Comparison of ENCODE assay signal across 8 mouse cellular contexts in the genomic region with DNA sequence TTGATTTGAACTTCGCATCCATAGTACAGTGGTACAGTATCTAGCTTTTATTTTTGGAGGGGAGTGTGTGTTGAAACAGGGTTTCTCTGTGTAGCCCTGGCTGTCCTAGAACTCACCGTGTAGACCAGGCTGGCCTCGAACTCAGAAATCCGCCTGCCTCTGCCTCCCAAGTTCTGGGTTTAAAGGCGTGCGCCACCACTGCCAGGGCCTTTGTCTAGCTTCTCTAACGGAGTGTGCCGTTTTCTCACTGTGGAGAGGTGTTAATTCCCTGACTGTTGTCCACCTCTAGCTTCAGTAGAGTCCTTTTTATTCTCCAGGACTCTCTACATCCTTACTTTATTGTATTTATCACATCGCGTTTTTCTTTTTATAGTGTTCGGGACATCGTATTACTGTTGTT. TPM values are rescaled to one million over a fixed set of nuclear protein-coding genes. Genes with fewer than 3 reads are reported as not detected.
DNase-seq lines count a peak whose midpoint lies in the region; ATAC-seq lines count a peak whose summit lies in the region.

No protein-coding gene starts in this region.

- peaks cover 38% of the 10 kb centered on the region for H3K36me3 ChIP-seq in lung, embryonic 15.5 days
- H3K36me3 ChIP-seq in forebrain, embryonic 10.5 days (replicated peaks) = peaks cover 67% of the 10 kb centered on the region
- H3K36me3 ChIP-seq in intestine, embryonic 16.5 days (ENCODE audit: control insufficient read depth, insufficient read depth, low read length) = 0 out of 2 replicates have a peak, but pooled peaks cover 5% of the 10 kb centered on the region
- H3K36me3 ChIP-seq in neural tube, embryonic 13.5 days = peaks cover 50% of the 10 kb centered on the region

- H3K27ac ChIP-seq in lung, embryonic 15.5 days = no peak overlapping the region
- H3K27ac ChIP-seq in forebrain, embryonic 10.5 days = peak overlapping the region; percentile 99
- no peak overlapping the region for H3K27ac ChIP-seq in intestine, embryonic 16.5 days (ENCODE audit: low read length)
- H3K27ac ChIP-seq in neural tube, embryonic 13.5 days (replicated peaks) = no peak overlapping the region

- ATAC-seq in lung, embryonic 15.5 days (ENCODE audit: borderline replicate concordance, extremely low read depth, low FRiP score, low TSS enrichment) = no peak
- no peak for ATAC-seq in intestine, embryonic 16.5 days
- ATAC-seq in neural tube, embryonic 13.5 days (ENCODE audit: low read depth) = no peak

- 51% methylated on average over 12 of the region's 12 CpGs for WGBS in lung, embryonic 15.5 days
- WGBS in forebrain, embryonic 10.5 days = 60% methylated on average over 12 of the region's 12 CpGs
- 47% methylated on average over 12 of the region's 12 CpGs for WGBS in intestine, embryonic 16.5 days
- 58% methylated on average over 12 of the region's 12 CpGs for WGBS in neural tube, embryonic 13.5 days

- H3K27me3 ChIP-seq in lung, embryonic 15.5 days = no peaks in the 10 kb centered on the region
- H3K27me3 ChIP-seq in forebrain, embryonic 10.5 days (ENCODE audit: poor library complexity, severe bottlenecking) = no peaks in the 10 kb centered on the region
- no peaks in the 10 kb centered on the region for H3K27me3 ChIP-seq in intestine, embryonic 16.5 days (replicated peaks; ENCODE audit: control insufficient read depth, insufficient read depth, low read length)
- H3K27me3 ChIP-seq in neural tube, embryonic 13.5 days = no peaks in the 10 kb centered on the region

- H3K9ac ChIP-seq in lung, embryonic 15.5 days = peak overlapping the region; percentile 71
- H3K9ac ChIP-seq in intestine, embryonic 16.5 days (ENCODE audit: low read depth, low read length) = peak overlapping the region; percentile 89
- peak overlapping the region; percentile 92 for H3K9ac ChIP-seq in neural tube, embryonic 13.5 days

- H3K4me2 ChIP-seq in lung, embryonic 15.5 days = peak overlapping the region; percentile 71
- H3K4me2 ChIP-seq in intestine, embryonic 16.5 days (ENCODE audit: low read depth, low read length) = peak overlapping the region; percentile 77
- H3K4me2 ChIP-seq in neural tube, embryonic 13.5 days = peak overlapping the region; percentile 79

- no peak for DNase-seq in lung, postnatal 10 days
- no peak for DNase-seq in forebrain, embryonic 10.5 days (ENCODE audit: extremely low spot score, low spot score)
- DNase-seq in frontal cortex, postnatal 25 days (ENCODE audit: low spot score in 2 of 2) = no peak
- no peak for DNase-seq in gastrocnemius, adult 18-20 months (ENCODE audit: low spot score)
- DNase-seq in embryo, embryonic 10 days (ENCODE audit: low spot score) = no peak

- peaks cover 17% of the 10 kb centered on the region for H3K4me1 ChIP-seq in lung, embryonic 15.5 days
- peaks cover 33% of the 10 kb centered on the region for H3K4me1 ChIP-seq in forebrain, embryonic 10.5 days
- H3K4me1 ChIP-seq in intestine, embryonic 16.5 days (ENCODE audit: control insufficient read depth, insufficient read depth, low read length) = peaks cover 12% of the 10 kb centered on the region; the same call in 1 of the 2 replicates
- H3K4me1 ChIP-seq in neural tube, embryonic 13.5 days (replicated peaks) = peaks cover 30% of the 10 kb centered on the region

- no peaks in the 10 kb centered on the region for H3K9me3 ChIP-seq in lung, embryonic 15.5 days
- no peaks in the 10 kb centered on the region for H3K9me3 ChIP-seq in forebrain, embryonic 10.5 days
- H3K9me3 ChIP-seq in intestine, embryonic 16.5 days (ENCODE audit: control insufficient read depth, low read length) = no peaks in the 10 kb centered on the region
- H3K9me3 ChIP-seq in neural tube, embryonic 13.5 days = no peaks in the 10 kb centered on the region

- H3K4me3 ChIP-seq in lung, embryonic 15.5 days = peak overlapping the region; percentile 78
- peak overlapping the region; percentile 94 for H3K4me3 ChIP-seq in forebrain, embryonic 10.5 days
- H3K4me3 ChIP-seq in intestine, embryonic 16.5 days (ENCODE audit: low read length) = peak overlapping the region; percentile 94
- H3K4me3 ChIP-seq in neural tube, embryonic 13.5 days = peak overlapping the region; percentile 92

RNA-seq across cellular contexts. Expression of a gene that starts 0.8 kb away (rescaled TPM):
- 29.7 and 30.1 TPM in 2 replicates for polyA plus RNA-seq in lung, embryonic 15.5 days (2015; fragmentation: Nextera tagmentation; extraction: Ambion mirVana)
- polyA plus RNA-seq in forebrain, embryonic 10.5 days (2016; fragmentation: Nextera tagmentation; extraction: Ambion mirVana) = 87.7 and 88.1 TPM in 2 replicates
- 25.2 and 25.6 TPM in 2 replicates for polyA plus RNA-seq in intestine, embryonic 16.5 days (2015; fragmentation: Nextera tagmentation; extraction: Ambion mirVana)
- 51.8 and 57.1 TPM in 2 replicates for polyA plus RNA-seq in neural tube, embryonic 13.5 days (2015; fragmentation: Nextera tagmentation; extraction: Ambion mirVana)
- total RNA-seq in gastrocnemius, adult 18-20 months (2021) = 10 to 100 TPM; 35.4 to 39.6 TPM

RNA-seq across cellular contexts. Expression of a gene that starts 1.0 kb away (rescaled TPM):
- 31.3 and 34.8 TPM in 2 replicates for polyA plus RNA-seq in lung, embryonic 15.5 days (2015; fragmentation: Nextera tagmentation; extraction: Ambion mirVana)
- polyA plus RNA-seq in forebrain, embryonic 10.5 days (2016; fragmentation: Nextera tagmentation; extraction: Ambion mirVana) = 45.0 and 50.4 TPM in 2 replicates
- polyA plus RNA-seq in intestine, embryonic 16.5 days (2015; fragmentation: Nextera tagmentation; extraction: Ambion mirVana) = 22.6 and 28.9 TPM in 2 replicates
- polyA plus RNA-seq in neural tube, embryonic 13.5 days (2015; fragmentation: Nextera tagmentation; extraction: Ambion mirVana) = 39.3 and 40.3 TPM in 2 replicates
- 10 to 100 TPM; 19.3 to 22.0 TPM for total RNA-seq in gastrocnemius, adult 18-20 months (2021)
